Mouse (Mus musculus) erythroblast, embryonic 14.5 days (primary cell): ENCODE results near the gene Cds2.

Experiments used
- GATA1 ChIP-seq: IDR thresholded peaks from 2 replicates; pipeline ENCODE4 v1.6.1; 2012; ENCODE audit warnings: low read length, inconsistent platforms, mixed read lengths
- TAL1 ChIP-seq: IDR thresholded peaks from 3 replicates; pipeline ENCODE4 v1.6.1; 2012; ENCODE audit warnings: low read length, inconsistent platforms, mixed read lengths

DNA sequence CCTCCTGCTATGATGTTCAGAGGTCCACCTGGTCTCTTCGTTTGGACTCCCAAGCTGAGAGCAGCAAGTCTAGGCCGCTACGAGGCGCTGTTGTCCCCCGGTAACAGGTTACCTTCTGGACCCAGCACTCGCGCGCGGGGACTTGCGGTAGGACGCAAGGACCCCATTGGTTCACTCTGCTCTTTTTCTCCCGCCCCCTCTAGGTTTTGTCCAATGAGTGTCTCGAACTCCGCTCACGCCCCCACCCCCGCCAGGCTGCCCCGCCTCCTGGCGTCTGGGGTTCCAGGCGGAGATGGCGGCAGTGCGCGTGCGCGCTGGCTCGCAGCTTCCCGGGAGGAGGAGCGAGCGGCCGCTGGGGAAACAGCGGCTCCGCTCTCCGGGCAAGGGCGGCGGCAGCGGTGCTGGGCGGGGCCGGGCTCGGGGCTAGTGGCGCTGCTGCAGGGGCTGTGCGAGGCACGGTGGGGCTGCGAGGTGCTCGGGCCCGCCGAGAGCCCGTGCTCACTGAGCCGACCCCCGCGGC lies at the start of gene Cds2:
- TF ChIP-seq GATA1, result no peak
- no peak for TF ChIP-seq TAL1
